In the genomic region with DNA sequence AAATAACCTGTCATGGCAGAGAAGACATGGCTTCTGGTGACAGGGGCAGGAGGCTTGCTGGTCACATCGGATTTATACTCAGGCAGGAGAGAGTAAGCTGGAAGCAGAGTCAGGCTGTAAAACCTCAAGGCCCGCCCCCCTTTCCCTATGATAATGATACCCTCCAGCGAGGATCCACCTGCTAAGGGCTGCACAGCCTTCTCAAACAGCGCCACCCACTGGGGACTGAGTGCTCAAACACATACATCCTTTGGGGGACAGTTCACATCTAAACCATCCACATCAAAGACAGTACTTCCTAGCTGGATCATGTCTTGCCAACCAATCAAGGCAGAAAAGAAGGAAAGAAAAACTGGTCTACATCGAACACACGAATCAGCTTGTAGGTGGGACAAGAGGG, we compare ENCODE assay signal across 24 mouse cellular contexts. TPM values are rescaled to one million over a fixed set of nuclear protein-coding genes. Genes with fewer than 3 reads are reported as not detected.
DNase-seq lines count a peak whose midpoint lies in the region; ATAC-seq and TF ChIP-seq lines count a peak whose summit lies in the region.
"Had no signal": no experiment of that assay in that cellular context is flagged by ENCODE, and none has a peak within 500 bp of the region (broad histone marks: within the 10 kb centered on the region; RNA-seq: fewer than 3 reads in every experiment).

No protein-coding gene starts in this region.

- in situ Hi-C loops in CH12.LX (cut with MboI; ENCODE audit: low pct_ligation_motif_present, low pct_unique_long_range_greater_than_20kb, low sequenced_read_pairs), result no loop called here

- no peaks in the 10 kb centered on the region for H3K36me3 ChIP-seq in hindbrain, postnatal 0 days (ENCODE audit: insufficient read depth, low read length)
- H3K36me3 ChIP-seq in hindbrain, embryonic 14.5 days (replicated peaks; ENCODE audit: control insufficient read depth, insufficient read depth), result no peaks in the 10 kb centered on the region
- no peaks in the 10 kb centered on the region for H3K36me3 ChIP-seq in CH12.LX (replicated peaks in 1 of 2; ENCODE audit: control insufficient read depth in 1 of 2, insufficient read depth in 1 of 2, low read length in 1 of 2)
- H3K36me3 ChIP-seq: embryonic facial prominence, embryonic 12.5 days; heart, embryonic 13.5 days had no signal

- H3K4me2 ChIP-seq in hindbrain, postnatal 0 days (ENCODE audit: low read depth, low read length), result no peak overlapping the region
- H3K4me2 ChIP-seq in hindbrain, embryonic 14.5 days (replicated peaks), result no peak overlapping the region
- no peak overlapping the region for H3K4me2 ChIP-seq in CH12.LX (ENCODE audit: insufficient read depth, low read depth, poor library complexity, severe bottlenecking)
- H3K4me2 ChIP-seq: embryonic facial prominence, embryonic 12.5 days; heart, embryonic 13.5 days had no signal

- no peak for TF ChIP-seq EP300 in CH12.LX (IDR thresholded peaks at IDR 0.05; ENCODE audit: low read length)

- dilution Hi-C loops in CH12.LX (cut with MboI; ENCODE audit: extremely low pct_ligation_motif_present, extremely low pct_unique_long_range_greater_than_20kb, low sequenced_read_pairs), result no loop called here

- no peaks in the 10 kb centered on the region for H3K9me3 ChIP-seq in hindbrain, postnatal 0 days (ENCODE audit: low read length)
- no peaks in the 10 kb centered on the region for H3K9me3 ChIP-seq in hindbrain, embryonic 14.5 days (ENCODE audit: control insufficient read depth, low read length)
- no peaks in the 10 kb centered on the region for H3K9me3 ChIP-seq in CH12.LX (replicated peaks; ENCODE audit: low read length)
- H3K9me3 ChIP-seq: embryonic facial prominence, embryonic 12.5 days; heart, embryonic 13.5 days had no signal

- no peak overlapping the region for H3K4me3 ChIP-seq in hindbrain, postnatal 0 days (ENCODE audit: low read length)
- H3K4me3 ChIP-seq in hindbrain, embryonic 14.5 days (replicated peaks; ENCODE audit: low read length), result no peak overlapping the region
- H3K4me3 ChIP-seq in CH12.LX (replicated peaks in 1 of 3; ENCODE audit: low read depth in 2 of 3, low read length in 2 of 3, poor library complexity in 1 of 3), result no peak overlapping the region
- H3K4me3 ChIP-seq in left cerebral cortex, adult 2 months, result no peak overlapping the region
- H3K4me3 ChIP-seq: embryonic facial prominence, embryonic 12.5 days; gastrocnemius, adult 2 months; heart, embryonic 13.5 days had no signal

- no peak overlapping the region for H3K9ac ChIP-seq in hindbrain, postnatal 0 days (replicated peaks; ENCODE audit: low read length)
- H3K9ac ChIP-seq in hindbrain, embryonic 14.5 days, result no peak overlapping the region
- H3K9ac ChIP-seq in CH12.LX (ENCODE audit: insufficient read depth, low read depth), result no peak overlapping the region
- H3K9ac ChIP-seq: embryonic facial prominence, embryonic 12.5 days; forebrain, postnatal 0 days; heart, embryonic 13.5 days had no signal

- TF ChIP-seq POLR2A in CH12.LX (IDR thresholded peaks at IDR 0.05; ENCODE audit: low read depth, low read length), result no peak

- TF ChIP-seq RAD21 in CH12.LX (IDR thresholded peaks at IDR 0.05; ENCODE audit: low read depth, low read length), result peak; percentile 35

- DNase-seq in hindbrain, postnatal 0 days (ENCODE audit: low spot score), result no peak
- DNase-seq in hindbrain, embryonic 14.5 days (ENCODE audit: low spot score), result no peak
- DNase-seq in 3T3-L1 (ENCODE audit: low read depth, low spot score) (peak; percentile 9), CH12.LX (ENCODE audit: extremely low read depth) (peak; percentile 12), WW6 (ENCODE audit: low read depth, low spot score) (peak; percentile 29)
- no peak for DNase-seq in B cell, adult 2 months
- DNase-seq in left cerebral cortex, adult 2 months (ENCODE audit: extremely low spot score in 1 of 2, low spot score in 2 of 2), result no peak
- no peak for DNase-seq in cerebellum, adult 9-11 months
- DNase-seq: adrenal gland, adult 8-10 months; cerebellum, adult 2 months; forebrain, postnatal 0 days; gastrocnemius, adult 2 months; heart, adult 11 months; heart, postnatal 36 days; thymus, postnatal 4 days had no signal

- no peak for ATAC-seq in hindbrain, postnatal 0 days
- ATAC-seq in hindbrain, embryonic 14.5 days (ENCODE audit: low FRiP score), result no peak
- ATAC-seq: forebrain, postnatal 0 days; inflammation-experienced regulatory T-cells, adult 6 months had no signal

- TF ChIP-seq CTCF in hindbrain, postnatal 0 days (IDR thresholded peaks at IDR 0.05; ENCODE audit: low read depth), result 0 out of 2 replicates have a peak, but pooled peaks have one; percentile 6
- peak; percentile 17 to 58; a peak in 3 of 4 replicates for TF ChIP-seq CTCF in CH12.LX (conservative IDR thresholded peaks at IDR 0.05 in 1 of 2, IDR thresholded peaks at IDR 0.05 in 1 of 2; ENCODE audit: low read depth in 2 of 2, low read length in 2 of 2)
- no peak; the same call in 1 of the 2 replicates for TF ChIP-seq CTCF in left cerebral cortex, adult 2 months (IDR thresholded peaks at IDR 0.05)

- 51% methylated on average over 6 of the region's 6 CpGs for WGBS in hindbrain, postnatal 0 days
- WGBS in hindbrain, embryonic 14.5 days, result 44% methylated on average over 6 of the region's 6 CpGs

- no peaks in the 10 kb centered on the region; the same call in 1 of the 2 replicates for H3K79me2 ChIP-seq in CH12.LX (replicated peaks; ENCODE audit: control insufficient read depth, extremely low read depth, insufficient read depth, poor library complexity, severe bottlenecking)

- H3K4me1 ChIP-seq in hindbrain, postnatal 0 days (ENCODE audit: insufficient read depth, low read length), result no peaks in the 10 kb centered on the region
- H3K4me1 ChIP-seq in hindbrain, embryonic 14.5 days (replicated peaks; ENCODE audit: control insufficient read depth, insufficient read depth, low read length), result no peaks in the 10 kb centered on the region
- H3K4me1 ChIP-seq in CH12.LX (ENCODE audit: control insufficient read depth in 1 of 2, insufficient read depth in 2 of 2), result no peaks in the 10 kb centered on the region
- H3K4me1 ChIP-seq: embryonic facial prominence, embryonic 12.5 days; heart, embryonic 13.5 days had no signal

- no peak overlapping the region for H3K27ac ChIP-seq in hindbrain, postnatal 0 days
- H3K27ac ChIP-seq in hindbrain, embryonic 14.5 days, result no peak overlapping the region
- no peak overlapping the region for H3K27ac ChIP-seq in CH12.LX (ENCODE audit: insufficient read depth, low read depth)
- no peak overlapping the region for H3K27ac ChIP-seq in left cerebral cortex, adult 2 months
- H3K27ac ChIP-seq: embryonic facial prominence, embryonic 12.5 days; gastrocnemius, adult 2 months; heart, embryonic 13.5 days had no signal

- intact Hi-C loops in left cerebral cortex, adult 2 months (cut with DNase I), result no loop called here

- no peaks in the 10 kb centered on the region for H3K27me3 ChIP-seq in hindbrain, postnatal 0 days (ENCODE audit: insufficient read depth, low read length)
- H3K27me3 ChIP-seq in hindbrain, embryonic 14.5 days (ENCODE audit: control insufficient read depth, insufficient read depth, low read length), result no peaks in the 10 kb centered on the region
- peaks cover 86% of the 10 kb centered on the region for H3K27me3 ChIP-seq in CH12.LX (replicated peaks)
- H3K27me3 ChIP-seq: embryonic facial prominence, embryonic 12.5 days; heart, embryonic 13.5 days had no signal

TF ChIP-seq in CH12.LX, 34 proteins besides CTCF, POLR2A, EP300 and RAD21:
- no peak for TF ChIP-seq JUND (conservative IDR thresholded peaks at IDR 0.05; ENCODE audit: low read depth, low read length)
- TF ChIP-seq SMC3 (IDR thresholded peaks at IDR 0.05; ENCODE audit: low read depth, low read length), result peak; percentile 28

RNA-seq across cellular contexts. Expression of gene Krtap29-1, which starts 14.6 kb away (rescaled TPM):
- total RNA-seq in hindbrain, postnatal 0 days (2014; rRNA removed), result not detected in 2 replicates
- not detected in 2 replicates for polyA plus RNA-seq in hindbrain, postnatal 0 days (2015; fragmentation: Nextera tagmentation; extraction: Ambion mirVana)
- not detected in 2 replicates for polyA plus RNA-seq in hindbrain, embryonic 14.5 days (2014; fragmentation: Nextera tagmentation; extraction: Ambion mirVana)
- total RNA-seq in CH12.LX (2012; rRNA removed) (not detected in 2 replicates), CH12.LX (2014; rRNA removed) (not detected in 2 replicates)
- polyA plus RNA-seq in CH12.LX (2012; ENCODE audit: insufficient read length, low read depth), result not detected in 2 replicates
- total RNA-seq in left cerebral cortex, adult 2 months (2021), result not detected
- total RNA-seq: adrenal gland, adult 8-10 months; forebrain, postnatal 0 days; gastrocnemius, adult 2 months; heart, postnatal 36 days; layer of hippocampus, adult 8-10 months; left cerebral cortex, postnatal 14 days; midbrain, postnatal 0 days had no signal
- polyA plus RNA-seq: cerebellum, adult 2 months; embryonic facial prominence, embryonic 12.5 days; forebrain, postnatal 0 days; heart, embryonic 13.5 days; inflammation-experienced regulatory T-cells, adult 6 months; kidney, embryonic 16.5 days; limb, embryonic 14.5 days; liver, embryonic 16.5 days; midbrain, postnatal 0 days had no signal

RNA-seq across cellular contexts. Expression of gene Krtap9-5, which starts 15.9 kb away (rescaled TPM):
- not detected in 2 replicates for total RNA-seq in hindbrain, postnatal 0 days (2014; rRNA removed)
- not detected in 2 replicates for polyA plus RNA-seq in hindbrain, postnatal 0 days (2015; fragmentation: Nextera tagmentation; extraction: Ambion mirVana)
- not detected in 2 replicates for polyA plus RNA-seq in hindbrain, embryonic 14.5 days (2014; fragmentation: Nextera tagmentation; extraction: Ambion mirVana)
- total RNA-seq in CH12.LX (2012; rRNA removed) (not detected in 2 replicates), CH12.LX (2014; rRNA removed) (not detected in 2 replicates)
- not detected in 2 replicates for polyA plus RNA-seq in CH12.LX (2012; ENCODE audit: insufficient read length, low read depth)
- not detected for total RNA-seq in left cerebral cortex, adult 2 months (2021)
- total RNA-seq: adrenal gland, adult 8-10 months; forebrain, postnatal 0 days; gastrocnemius, adult 2 months; heart, postnatal 36 days; layer of hippocampus, adult 8-10 months; left cerebral cortex, postnatal 14 days; midbrain, postnatal 0 days had no signal
- polyA plus RNA-seq: cerebellum, adult 2 months; embryonic facial prominence, embryonic 12.5 days; forebrain, postnatal 0 days; heart, embryonic 13.5 days; inflammation-experienced regulatory T-cells, adult 6 months; kidney, embryonic 16.5 days; limb, embryonic 14.5 days; liver, embryonic 16.5 days; midbrain, postnatal 0 days had no signal

RNA-seq across cellular contexts. Expression of gene Krtap16-1, which starts 22.2 kb away (rescaled TPM):
- not detected in 2 replicates for total RNA-seq in hindbrain, postnatal 0 days (2014; rRNA removed)
- polyA plus RNA-seq in hindbrain, postnatal 0 days (2015; fragmentation: Nextera tagmentation; extraction: Ambion mirVana), result 0.09 TPM in 1 of 2 replicates, not detected in the other
- polyA plus RNA-seq in hindbrain, embryonic 14.5 days (2014; fragmentation: Nextera tagmentation; extraction: Ambion mirVana), result 0.16 and 0.29 TPM in 2 replicates
- total RNA-seq in CH12.LX (2012; rRNA removed) (not detected in 2 replicates), CH12.LX (2014; rRNA removed) (not detected in 2 replicates)
- not detected in 2 replicates for polyA plus RNA-seq in CH12.LX (2012; ENCODE audit: insufficient read length, low read depth)
- total RNA-seq in left cerebral cortex, adult 2 months (2021), result not detected
- total RNA-seq: adrenal gland, adult 8-10 months; forebrain, postnatal 0 days; gastrocnemius, adult 2 months; heart, postnatal 36 days; layer of hippocampus, adult 8-10 months; left cerebral cortex, postnatal 14 days; midbrain, postnatal 0 days had no signal
- polyA plus RNA-seq: cerebellum, adult 2 months; embryonic facial prominence, embryonic 12.5 days; forebrain, postnatal 0 days; heart, embryonic 13.5 days; inflammation-experienced regulatory T-cells, adult 6 months; kidney, embryonic 16.5 days; liver, embryonic 16.5 days; midbrain, postnatal 0 days had no signal

RNA-seq across cellular contexts. Expression of gene Krtap31-2, which starts 28.1 kb away (rescaled TPM):
- not detected in 2 replicates for total RNA-seq in hindbrain, postnatal 0 days (2014; rRNA removed)
- polyA plus RNA-seq in hindbrain, postnatal 0 days (2015; fragmentation: Nextera tagmentation; extraction: Ambion mirVana), result not detected in 2 replicates
- not detected in 2 replicates for polyA plus RNA-seq in hindbrain, embryonic 14.5 days (2014; fragmentation: Nextera tagmentation; extraction: Ambion mirVana)
- not detected in 2 replicates for total RNA-seq in CH12.LX (2012; rRNA removed)
- total RNA-seq in CH12.LX (2014; rRNA removed), result not detected in 2 replicates
- not detected in 2 replicates for polyA plus RNA-seq in CH12.LX (2012; ENCODE audit: insufficient read length, low read depth)
- not detected for total RNA-seq in left cerebral cortex, adult 2 months (2021)
- total RNA-seq: adrenal gland, adult 8-10 months; forebrain, postnatal 0 days; gastrocnemius, adult 2 months; heart, postnatal 36 days; layer of hippocampus, adult 8-10 months; left cerebral cortex, postnatal 14 days; midbrain, postnatal 0 days had no signal
- polyA plus RNA-seq: cerebellum, adult 2 months; embryonic facial prominence, embryonic 12.5 days; forebrain, postnatal 0 days; heart, embryonic 13.5 days; inflammation-experienced regulatory T-cells, adult 6 months; kidney, embryonic 16.5 days; limb, embryonic 14.5 days; liver, embryonic 16.5 days; midbrain, postnatal 0 days had no signal

RNA-seq across cellular contexts. Expression of gene Krtap17-1, which starts 29.6 kb away (rescaled TPM):
- total RNA-seq in hindbrain, postnatal 0 days (2014; rRNA removed), result 2.6 and 3.0 TPM in 2 replicates
- polyA plus RNA-seq in hindbrain, postnatal 0 days (2015; fragmentation: Nextera tagmentation; extraction: Ambion mirVana), result 1.6 and 1.8 TPM in 2 replicates
- polyA plus RNA-seq in hindbrain, embryonic 14.5 days (2014; fragmentation: Nextera tagmentation; extraction: Ambion mirVana), result 0.86 and 1.5 TPM in 2 replicates
- total RNA-seq in CH12.LX (2012; rRNA removed) (not detected in 2 replicates), CH12.LX (2014; rRNA removed) (not detected in 2 replicates)
- polyA plus RNA-seq in CH12.LX (2012; ENCODE audit: insufficient read length, low read depth), result not detected in 2 replicates
- not detected for total RNA-seq in left cerebral cortex, adult 2 months (2021)
- total RNA-seq: adrenal gland, adult 8-10 months; forebrain, postnatal 0 days; gastrocnemius, adult 2 months; heart, postnatal 36 days; layer of hippocampus, adult 8-10 months; left cerebral cortex, postnatal 14 days had no signal
- polyA plus RNA-seq: heart, embryonic 13.5 days; inflammation-experienced regulatory T-cells, adult 6 months; kidney, embryonic 16.5 days; liver, embryonic 16.5 days had no signal

Comparison
In these comparisons a context has a peak if more than half of its experiments do, and no peak if none do; other contexts are left out.
1. DNase-seq: peak in 3T3-L1 (single experiment), CH12.LX (single experiment) and WW6 (single experiment); none in hindbrain, postnatal 0 days (single experiment), hindbrain, embryonic 14.5 days (single experiment), B cell, adult 2 months (0 of 2), left cerebral cortex, adult 2 months (0 of 2) and cerebellum, adult 9-11 months (single experiment).